Mouse (Mus musculus) limb, embryonic 15.5 days (tissue): ENCODE results near the gene Prr5. TPM values are rescaled to one million over a fixed set of nuclear protein-coding genes. Genes with fewer than 3 reads are reported as not detected.

Experiments
- ATAC-seq: fragments of 200-750 bp; cut with Nextera tagmentation; 2 replicates; pipeline ENCODE4 v1.8.0; 2017; ENCODE audit warnings: low read depth, moderate TSS enrichment; ENCODE audit not compliant: insufficient number of reproducible peaks, low FRiP score, low TSS enrichment
- H3K27ac ChIP-seq: fragments of 300-500 bp; sonication (generic); 2 replicates; pipeline ENCODE4 v1.5.1; 2015; ENCODE audit warnings: moderate library complexity, mild to moderate bottlenecking, inconsistent platforms
- H3K27me3 ChIP-seq: fragments of 300-500 bp; sonication (generic); 2 replicates; pipeline ENCODE4 v1.6.1; 2015; ENCODE audit warnings: inconsistent platforms
- H3K36me3 ChIP-seq: fragments of 300-500 bp; sonication (generic); 2 replicates; pipeline ENCODE4 v1.6.1; 2015; ENCODE audit warnings: inconsistent platforms
- H3K4me1 ChIP-seq: fragments of 300-500 bp; sonication (generic); 2 replicates; pipeline ENCODE4 v1.6.1; 2015; ENCODE audit warnings: inconsistent platforms
- H3K4me2 ChIP-seq: fragments of 300-500 bp; sonication (generic); 2 replicates; pipeline ENCODE4 v1.6.1; 2015; ENCODE audit warnings: mild to moderate bottlenecking, inconsistent platforms
- H3K4me3 ChIP-seq: fragments of 300-500 bp; sonication (generic); 2 replicates; pipeline ENCODE4 v1.5.1; 2015; ENCODE audit warnings: mild to moderate bottlenecking, inconsistent platforms
- H3K9ac ChIP-seq: fragments of 300-500 bp; sonication (generic); 2 replicates; pipeline ENCODE4 v1.6.1; 2015; ENCODE audit warnings: inconsistent platforms
- H3K9me3 ChIP-seq: fragments of 300-500 bp; sonication (generic); 2 replicates; pipeline ENCODE4 v1.6.1; 2016; ENCODE audit warnings: inconsistent platforms
- WGBS: fragments of 180-500 bp; shearing (Covaris S2); methylation state at CpG from one replicate; pipeline ENCODE4 v1.1.7; 2015; 5-methylcytosine and 5-hydroxymethylcytosine counted together
- polyA plus RNA-seq: library from polyadenylated mRNA; unstranded; fragments of >200 nt; fragmentation: Nextera tagmentation; extraction: Ambion mirVana; gene quantifications from 2 replicates; pipeline ENCODE4 v1.2.1, GENCODE M21; 2015

The Prr5 gene
- polyA plus RNA-seq, 1 experiment from 2014 or later, result 36.3 TPM

DNA sequence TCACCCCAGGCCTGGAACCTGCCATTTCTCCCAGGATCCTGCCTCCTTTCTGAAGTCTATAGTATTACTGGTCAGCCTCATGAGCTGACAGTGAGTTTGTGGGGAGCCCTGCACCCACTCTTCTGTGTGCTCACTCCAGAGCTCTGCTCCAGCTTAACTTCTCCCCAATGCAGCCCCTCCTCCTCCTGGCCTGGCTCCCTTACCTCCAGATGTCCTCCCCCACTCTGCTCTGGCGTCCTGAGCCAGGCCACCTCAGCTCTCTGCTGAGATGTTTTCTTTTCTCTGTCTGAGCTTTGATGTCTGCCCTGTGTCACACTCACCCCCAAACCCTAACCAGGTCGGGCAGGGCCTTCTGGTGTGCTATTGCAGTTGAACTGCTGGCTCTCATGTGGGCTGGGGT is 74.9 kb downstream of the Prr5 start:
- Histone ChIP-seq H3K27me3 (no peaks in the 10 kb centered on the region), H3K27ac (no peak overlapping the region), H3K9ac (no peak overlapping the region), H3K9me3 (no peaks in the 10 kb centered on the region), H3K36me3 (no peaks in the 10 kb centered on the region), H3K4me1 (no peaks in the 10 kb centered on the region), H3K4me3 (no peak overlapping the region), H3K4me2 (no peak overlapping the region)
- 0 out of 2 replicates have a peak, but pooled peaks have one; percentile 44 for ATAC-seq
- WGBS, result 8% methylated on average over 2 of the region's 2 CpGs

DNA sequence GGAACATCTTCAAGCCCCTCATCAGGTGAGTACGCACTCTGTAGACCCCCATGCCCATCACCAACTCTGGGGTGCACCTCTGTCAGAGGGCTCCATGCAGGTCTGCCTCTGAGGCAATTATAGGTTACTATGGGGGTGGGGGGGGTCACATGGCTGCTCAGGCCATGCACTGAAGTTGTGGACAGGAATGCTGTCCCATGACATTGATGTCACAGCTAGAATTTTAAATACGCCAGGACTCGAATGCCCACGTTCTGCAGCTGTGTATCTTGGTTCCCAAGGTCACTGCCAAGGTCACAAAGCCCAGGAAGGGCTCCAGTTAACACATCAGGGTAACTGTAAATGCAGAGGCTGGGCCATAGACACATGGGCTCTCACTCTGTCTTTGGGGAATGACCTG is 76.4 kb downstream of the Prr5 start:
- Histone ChIP-seq H3K27me3 (no peaks in the 10 kb centered on the region), H3K4me2 (no peak overlapping the region), H3K9me3 (no peaks in the 10 kb centered on the region), H3K27ac (no peak overlapping the region), H3K9ac (no peak overlapping the region), H3K4me3 (no peak overlapping the region), H3K4me1 (no peaks in the 10 kb centered on the region), H3K36me3 (no peaks in the 10 kb centered on the region)
- WGBS, result 87% methylated on average over 4 of the region's 4 CpGs
- no peak for ATAC-seq

Other genes starting within 250 kb of the Prr5 start
- 4.1 and 6.0 TPM in 2 replicates for gene Shisal1, start 222.5 kb upstream of the Prr5 start, polyA plus RNA-seq
- gene Rtl6, start 111.8 kb upstream of the Prr5 start, polyA plus RNA-seq, result 16.5 and 17.7 TPM in 2 replicates
- 6.1 and 6.6 TPM in 2 replicates for gene Arhgap8, start 50.4 kb downstream of the Prr5 start, polyA plus RNA-seq
- gene Phf21b, start 186.4 kb downstream of the Prr5 start, polyA plus RNA-seq, result 0.33 and 0.37 TPM in 2 replicates